Mouse (Mus musculus): ENCODE results near the gene E130114P18Rik. TPM values are rescaled to one million over a fixed set of nuclear protein-coding genes. Genes with fewer than 3 reads are reported as not detected.
A peak's percentile ranks its signal among the peaks of the same experiment; 100 is the strongest.

Gene E130114P18Rik
- polyA plus RNA-seq, 1 experiment from 2014 or later, result 50.8 TPM

GRCm38 (mm10) chr4:97816001-97816400, 38.1 kb upstream of the E130114P18Rik start:
- no peak for ATAC-seq (ENCODE audit: low FRiP score)
- Histone ChIP-seq H3K9ac (no peak overlapping the region), H3K36me3 (replicated peaks) (0 out of 2 replicates have a peak, but pooled peaks cover 3% of the 10 kb centered on the region), H3K9me3 (no peaks in the 10 kb centered on the region), H3K4me2 (no peak overlapping the region), H3K4me1 (peaks cover 6% of the 10 kb centered on the region; the same call in 1 of the 2 replicates), H3K4me3 (replicated peaks) (no peak overlapping the region), H3K27ac (no peak overlapping the region), H3K27me3 (no peaks in the 10 kb centered on the region)

GRCm38 (mm10) chr4:97814515-97814914, 36.6 kb upstream of the E130114P18Rik start:
- WGBS, result 86% methylated on average over 7 of the region's 7 CpGs

DNA sequence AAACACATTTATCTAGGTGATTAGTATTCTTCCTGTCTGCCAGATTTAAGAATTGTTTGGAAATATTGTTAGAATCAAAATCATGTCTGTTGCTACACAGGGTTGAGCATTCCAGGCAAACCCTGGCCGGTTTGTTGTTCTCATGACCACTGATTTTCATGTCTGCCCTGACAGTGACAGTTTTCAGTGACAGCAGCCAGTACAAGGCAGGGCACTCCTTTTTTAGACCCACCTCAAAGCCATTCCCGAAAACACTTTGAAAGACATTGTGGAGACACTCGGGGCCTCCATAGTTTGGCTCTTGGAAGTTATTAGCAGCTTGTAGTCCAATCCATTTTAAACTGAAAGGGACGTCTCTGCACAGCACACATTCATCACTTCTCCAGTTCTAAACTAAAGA, 36.1 kb upstream of the E130114P18Rik start:
- peaks cover 15% of the 10 kb centered on the region for H3K4me1 ChIP-seq
- no peak overlapping the region for H3K4me2 ChIP-seq
- peaks cover 3% of the 10 kb centered on the region; the same call in 1 of the 2 replicates for H3K36me3 ChIP-seq (replicated peaks)
- WGBS, result 87% methylated on average over 4 of the region's 4 CpGs
- no peak overlapping the region for H3K27ac ChIP-seq
- no peak for ATAC-seq (ENCODE audit: low FRiP score)
- H3K9me3 ChIP-seq, result no peaks in the 10 kb centered on the region
- H3K27me3 ChIP-seq, result no peaks in the 10 kb centered on the region
- H3K9ac ChIP-seq, result no peak overlapping the region
- no peak overlapping the region for H3K4me3 ChIP-seq (replicated peaks)

More at GRCm38 (mm10) chr4:97814515-97814914, 36.6 kb upstream of the E130114P18Rik start:
- ATAC-seq (ENCODE audit: low FRiP score), result no peak
- Histone ChIP-seq H3K27me3 (no peaks in the 10 kb centered on the region), H3K9me3 (no peaks in the 10 kb centered on the region), H3K4me2 (no peak overlapping the region), H3K36me3 (replicated peaks) (peaks cover 3% of the 10 kb centered on the region; the same call in 1 of the 2 replicates), H3K4me1 (peaks cover 14% of the 10 kb centered on the region), H3K9ac (no peak overlapping the region), H3K4me3 (replicated peaks) (no peak overlapping the region), H3K27ac (no peak overlapping the region)

- Histone ChIP-seq H3K9me3 (no peaks in the 10 kb centered on the region), H3K4me2 (no peak overlapping the region), H3K27me3 (no peaks in the 10 kb centered on the region), H3K27ac (no peak overlapping the region), H3K4me1 (peaks cover 12% of the 10 kb centered on the region), H3K36me3 (replicated peaks) (peaks cover 3% of the 10 kb centered on the region; the same call in 1 of the 2 replicates), H3K4me3 (replicated peaks) (no peak overlapping the region), H3K9ac (no peak overlapping the region)
- WGBS, result 84% methylated on average over 5 of the region's 5 CpGs
- no peak for ATAC-seq (ENCODE audit: low FRiP score)
Observed at GRCm38 (mm10) chr4:97813035-97813434, 35.2 kb upstream of the E130114P18Rik start.

- H3K36me3 ChIP-seq (replicated peaks), result peaks cover 3% of the 10 kb centered on the region; the same call in 1 of the 2 replicates
- H3K9ac ChIP-seq, result no peak overlapping the region
- H3K4me3 ChIP-seq (replicated peaks), result no peak overlapping the region
- no peak overlapping the region for H3K4me2 ChIP-seq
- H3K9me3 ChIP-seq, result no peaks in the 10 kb centered on the region
- no peaks in the 10 kb centered on the region for H3K27me3 ChIP-seq
- H3K4me1 ChIP-seq, result peaks cover 23% of the 10 kb centered on the region
- ATAC-seq (ENCODE audit: low FRiP score), result no peak
- no peak overlapping the region for H3K27ac ChIP-seq
- 80% methylated on average over 7 of the region's 7 CpGs for WGBS
Observed at GRCm38 (mm10) chr4:97810348-97810939, 32.6 kb upstream of the E130114P18Rik start.

GRCm38 (mm10) chr4:97809582-97810295, 31.9 kb upstream of the E130114P18Rik start:
- no peaks in the 10 kb centered on the region for H3K9me3 ChIP-seq
- no peaks in the 10 kb centered on the region; the same call in 1 of the 2 replicates for H3K36me3 ChIP-seq (replicated peaks)
- H3K4me3 ChIP-seq (replicated peaks), result no peak overlapping the region
- H3K9ac ChIP-seq, result no peak overlapping the region
- peaks cover 26% of the 10 kb centered on the region for H3K4me1 ChIP-seq
- 79% methylated on average over 4 of the region's 4 CpGs for WGBS
- no peak overlapping the region for H3K27ac ChIP-seq
- H3K4me2 ChIP-seq, result no peak overlapping the region
- ATAC-seq (ENCODE audit: low FRiP score), result no peak
- H3K27me3 ChIP-seq, result no peaks in the 10 kb centered on the region

GRCm38 (mm10) chr4:97808885-97809284, 31.0 kb upstream of the E130114P18Rik start:
- WGBS, result 79% methylated on average over 3 of the region's 3 CpGs
- no peaks in the 10 kb centered on the region; the same call in 1 of the 2 replicates for H3K36me3 ChIP-seq (replicated peaks)
- H3K27ac ChIP-seq, result no peak overlapping the region
- H3K4me2 ChIP-seq, result no peak overlapping the region
- no peak for ATAC-seq (ENCODE audit: low FRiP score)
- H3K9ac ChIP-seq, result no peak overlapping the region
- peaks cover 29% of the 10 kb centered on the region for H3K4me1 ChIP-seq
- no peaks in the 10 kb centered on the region for H3K27me3 ChIP-seq
- H3K4me3 ChIP-seq (replicated peaks), result no peak overlapping the region
- H3K9me3 ChIP-seq, result no peaks in the 10 kb centered on the region

- H3K27me3 ChIP-seq, result no peaks in the 10 kb centered on the region
- peaks cover 9% of the 10 kb centered on the region; the same call in 1 of the 2 replicates for H3K36me3 ChIP-seq (replicated peaks)
- no peaks in the 10 kb centered on the region for H3K9me3 ChIP-seq
- ATAC-seq (ENCODE audit: low FRiP score), result no peak
- H3K9ac ChIP-seq, result no peak overlapping the region
- H3K4me3 ChIP-seq (replicated peaks), result no peak overlapping the region
- peaks cover 34% of the 10 kb centered on the region for H3K4me1 ChIP-seq
- WGBS, result 70% methylated on average over 2 of the region's 2 CpGs
- 0 out of 2 replicates have a peak overlapping the region, but pooled peaks have one; percentile 25 for H3K27ac ChIP-seq
- no peak overlapping the region for H3K4me2 ChIP-seq
Observed at GRCm38 (mm10) chr4:97806924-97807323, 29.0 kb upstream of the E130114P18Rik start.

- Histone ChIP-seq H3K27me3 (no peaks in the 10 kb centered on the region), H3K36me3 (replicated peaks) (peaks cover 15% of the 10 kb centered on the region), H3K4me2 (peak overlapping the region; percentile 10; the same call in 1 of the 2 replicates), H3K4me1 (peaks cover 34% of the 10 kb centered on the region), H3K27ac (no peak overlapping the region), H3K9me3 (no peaks in the 10 kb centered on the region), H3K9ac (no peak overlapping the region), H3K4me3 (replicated peaks) (no peak overlapping the region)
- WGBS, result 25% methylated on average over 7 of the region's 7 CpGs
- ATAC-seq (ENCODE audit: low FRiP score), result peak; percentile 86
Observed at GRCm38 (mm10) chr4:97805896-97806808, 28.3 kb upstream of the E130114P18Rik start.

- Histone ChIP-seq H3K4me2 (no peak overlapping the region; the same call in 1 of the 2 replicates), H3K4me1 (peaks cover 33% of the 10 kb centered on the region), H3K27me3 (no peaks in the 10 kb centered on the region), H3K9me3 (no peaks in the 10 kb centered on the region), H3K27ac (0 out of 2 replicates have a peak overlapping the region, but pooled peaks have one; percentile 36), H3K36me3 (replicated peaks) (peaks cover 15% of the 10 kb centered on the region), H3K4me3 (replicated peaks) (no peak overlapping the region), H3K9ac (no peak overlapping the region)
- no peak for ATAC-seq (ENCODE audit: low FRiP score)
- WGBS, result 41% methylated on average over 2 of the region's 2 CpGs
Observed at GRCm38 (mm10) chr4:97805255-97805654, 27.4 kb upstream of the E130114P18Rik start.

- no peak for ATAC-seq (ENCODE audit: low FRiP score)
Observed at GRCm38 (mm10) chr4:97804638-97805037, 26.8 kb upstream of the E130114P18Rik start.

GRCm38 (mm10) chr4:97803791-97804190, 25.9 kb upstream of the E130114P18Rik start:
- Histone ChIP-seq H3K4me3 (replicated peaks) (no peak overlapping the region), H3K9ac (no peak overlapping the region), H3K27me3 (no peaks in the 10 kb centered on the region), H3K27ac (no peak overlapping the region), H3K4me2 (no peak overlapping the region), H3K36me3 (replicated peaks) (peaks cover 15% of the 10 kb centered on the region), H3K9me3 (no peaks in the 10 kb centered on the region), H3K4me1 (peaks cover 25% of the 10 kb centered on the region)
- WGBS, result 42% methylated on average over 3 of the region's 3 CpGs
- no peak for ATAC-seq (ENCODE audit: low FRiP score)

More at GRCm38 (mm10) chr4:97804638-97805037, 26.8 kb upstream of the E130114P18Rik start:
- peaks cover 15% of the 10 kb centered on the region for H3K36me3 ChIP-seq (replicated peaks)
- WGBS, result 66% methylated on average over 5 of the region's 5 CpGs
- H3K4me3 ChIP-seq (replicated peaks), result no peak overlapping the region
- no peaks in the 10 kb centered on the region for H3K27me3 ChIP-seq
- no peak overlapping the region for H3K27ac ChIP-seq
- H3K4me1 ChIP-seq, result peaks cover 27% of the 10 kb centered on the region
- no peaks in the 10 kb centered on the region for H3K9me3 ChIP-seq
- no peak overlapping the region for H3K9ac ChIP-seq
- H3K4me2 ChIP-seq, result no peak overlapping the region

Measured in forebrain, embryonic 12.5 days (tissue).